Mouse (Mus musculus) adrenal gland, postnatal 36 days (tissue): ENCODE data around the gene Adgrf1. TPM values are rescaled to one million over a fixed set of nuclear protein-coding genes. Genes with fewer than 3 reads are reported as not detected.

Source experiments
- DNase-seq, 2 experiments: peaks; one replicate each; pipeline ENCODE4 v3.0.0; 2021; ENCODE audit warnings: mixed read lengths in 1 of 2
- long read RNA-seq, 2 experiments: library from polyadenylated mRNA; stranded (forward); transcript quantifications; one replicate each; pipeline ENCODE4 v2.0.0; 2021; ENCODE audit warnings: borderline sequencing depth in 2 of 2
- total RNA-seq, 2 experiments: library from RNA; stranded (reverse); gene quantifications; 2 replicates each; pipeline ENCODE4 v1.2.3; 2021

Gene Adgrf1
- not detected for total RNA-seq
- long read RNA-seq, experiment 1 = 0 reads
- long read RNA-seq, experiment 2 = 0 reads

GRCm38 (mm10) chr17:43270161-43270560 lies at the start of gene Adgrf1:
TSS of gene Adgrf1 (plus strand) at chr17:43270329.
- no peak for DNase-seq

- no peak for DNase-seq
These were observed 44.0 kb upstream of the Adgrf1 start for GRCm38 (mm10) chr17:43226101-43226500.

GRCm38 (mm10) chr17:43229621-43230513 lies 40.3 kb upstream of the Adgrf1 start:
- DNase-seq = peak; percentile 34 to 64

- DNase-seq = no peak
These were observed 39.3 kb upstream of the Adgrf1 start for GRCm38 (mm10) chr17:43230821-43231220.

- DNase-seq = no peak
These were observed 37.4 kb upstream of the Adgrf1 start for GRCm38 (mm10) chr17:43232769-43233168.

GRCm38 (mm10) chr17:43236656-43237250 lies 33.4 kb upstream of the Adgrf1 start:
- no peak for DNase-seq

- DNase-seq = no peak
These were observed 31.1 kb upstream of the Adgrf1 start for GRCm38 (mm10) chr17:43239035-43239434.

GRCm38 (mm10) chr17:43241134-43241533 lies 29.0 kb upstream of the Adgrf1 start:
- DNase-seq = peak; percentile 83 to 87

GRCm38 (mm10) chr17:43242609-43243008 lies 27.5 kb upstream of the Adgrf1 start:
- no peak for DNase-seq

GRCm38 (mm10) chr17:43245364-43245763 lies 24.8 kb upstream of the Adgrf1 start:
- no peak for DNase-seq

GRCm38 (mm10) chr17:43247245-43247644 lies 22.9 kb upstream of the Adgrf1 start:
- DNase-seq = no peak

- DNase-seq = no peak
These were observed 20.5 kb upstream of the Adgrf1 start for GRCm38 (mm10) chr17:43249645-43250044.

GRCm38 (mm10) chr17:43251249-43252125 lies 18.6 kb upstream of the Adgrf1 start:
- peak; percentile 73 to 76 for DNase-seq

- no peak for DNase-seq
These were observed 17.3 kb upstream of the Adgrf1 start for GRCm38 (mm10) chr17:43252846-43253245.

- DNase-seq = no peak
These were observed 15.9 kb upstream of the Adgrf1 start for GRCm38 (mm10) chr17:43254261-43254660.

- no peak for DNase-seq
These were observed 13.5 kb upstream of the Adgrf1 start for GRCm38 (mm10) chr17:43256536-43257135.

- DNase-seq = no peak
These were observed 12.4 kb upstream of the Adgrf1 start for GRCm38 (mm10) chr17:43257699-43258098.

- no peak for DNase-seq
These were observed 8.2 kb upstream of the Adgrf1 start for GRCm38 (mm10) chr17:43261937-43262336.

- DNase-seq = no peak
These were observed 5.4 kb upstream of the Adgrf1 start for GRCm38 (mm10) chr17:43264739-43265138.

GRCm38 (mm10) chr17:43265178-43265837 lies 4.8 kb upstream of the Adgrf1 start:
- DNase-seq = peak; percentile 75 to 80

GRCm38 (mm10) chr17:43265944-43266343 lies 4.2 kb upstream of the Adgrf1 start:
- DNase-seq = no peak
